Mouse (Mus musculus): ENCODE measurements at regions not wholly inside any gene's neighbourhood (a gene's known extent, or its start where the extent isn't known, plus 50 kb on each side); places are given as distances from the start of the nearest gene placed in this dataset.

DNA sequence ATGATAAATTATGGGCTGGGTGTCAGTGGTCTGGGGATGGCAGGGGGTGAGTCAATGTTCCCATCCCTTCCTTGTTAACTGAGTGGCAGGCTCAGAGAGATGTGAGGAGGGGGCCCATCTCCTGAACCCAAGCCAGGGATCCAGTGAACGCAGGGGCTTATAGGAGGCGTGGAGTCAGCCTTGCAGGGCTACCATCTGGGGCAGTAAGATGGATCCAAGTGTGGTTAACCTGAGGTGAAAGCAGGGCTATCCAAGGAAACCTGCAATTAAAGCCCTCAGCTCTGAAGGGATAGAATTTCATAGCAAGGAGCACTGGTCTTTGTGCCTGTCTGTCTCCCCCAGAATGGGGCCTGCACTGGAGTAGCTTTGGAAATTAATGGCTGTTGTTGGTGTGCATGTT, 103.3 kb upstream of the Mgmt start:
- no peak for DNase-seq (ENCODE audit: low read depth, low spot score)

DNA sequence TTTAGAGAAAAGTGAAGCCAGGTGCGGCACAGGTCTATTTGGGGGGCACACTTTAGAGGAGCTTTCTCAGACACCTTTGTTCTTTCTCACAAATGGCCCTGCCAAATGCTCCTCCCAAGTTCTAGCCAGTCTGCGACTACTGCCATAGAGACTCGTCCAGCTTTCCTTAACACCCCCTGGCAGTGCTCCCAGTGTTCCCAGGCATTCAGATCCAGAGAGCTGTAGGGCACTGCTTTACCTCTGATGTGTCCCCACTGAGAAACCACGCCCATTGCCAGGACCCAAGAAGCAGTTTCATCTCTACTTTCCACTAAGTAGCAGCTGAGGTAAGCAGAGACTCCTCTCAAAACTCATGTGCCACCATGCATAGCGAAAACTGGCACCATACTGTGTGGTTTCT, 102.3 kb upstream of the Mgmt start:
- DNase-seq (ENCODE audit: low read depth, low spot score), result no peak

DNA sequence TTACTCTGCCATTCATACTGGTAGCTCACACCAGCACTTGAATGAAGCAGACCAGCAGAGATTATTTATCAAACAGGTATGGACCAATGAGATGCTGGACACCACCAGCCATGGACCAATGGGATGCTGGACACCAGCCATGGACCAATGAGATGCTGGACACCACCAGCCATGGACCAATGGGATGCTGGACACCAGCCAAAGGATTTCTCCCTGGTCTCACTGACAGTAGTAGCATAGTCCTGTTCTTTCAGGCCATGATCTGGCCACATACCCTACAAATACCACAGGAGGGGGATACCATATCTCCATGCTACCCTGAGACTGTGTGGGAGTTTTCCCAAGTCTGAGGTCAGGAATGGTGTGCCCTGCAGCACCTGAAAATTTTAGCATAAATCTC, 98.0 kb upstream of the Mgmt start:
- DNase-seq (ENCODE audit: low read depth, low spot score), result no peak

DNA sequence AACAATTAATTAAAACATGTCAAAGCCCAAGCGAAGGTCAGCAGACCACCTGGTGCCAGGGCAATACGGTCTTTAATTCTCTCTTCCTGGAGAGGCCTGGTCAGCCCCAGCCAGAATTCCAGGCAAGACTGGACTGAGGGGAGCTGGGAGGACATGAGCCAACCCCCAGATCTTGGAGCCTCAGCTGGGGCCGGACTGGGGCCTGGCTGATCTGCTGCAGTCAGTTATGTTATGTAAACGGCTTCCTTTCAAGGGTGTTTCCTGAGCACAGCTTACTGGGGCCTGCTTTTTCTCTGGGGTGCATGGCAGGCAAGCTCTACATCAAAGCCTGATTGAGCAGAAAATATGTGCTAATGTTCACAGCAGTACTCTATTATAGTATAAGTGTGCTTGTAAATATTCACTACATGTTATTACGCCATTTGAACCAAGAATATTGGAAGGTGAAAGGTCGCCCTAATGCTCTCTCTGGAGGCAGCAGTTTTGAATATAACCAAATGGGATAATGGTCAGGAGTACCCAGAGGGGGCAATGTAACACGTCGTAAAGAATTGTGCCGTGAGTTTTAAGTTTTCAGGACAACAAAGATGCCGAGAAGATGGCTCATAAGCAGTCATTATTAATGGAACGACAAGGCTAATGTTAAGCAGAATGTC, 96.5 kb upstream of the Mgmt start:
- no peak for DNase-seq (ENCODE audit: low read depth, low spot score)

DNA sequence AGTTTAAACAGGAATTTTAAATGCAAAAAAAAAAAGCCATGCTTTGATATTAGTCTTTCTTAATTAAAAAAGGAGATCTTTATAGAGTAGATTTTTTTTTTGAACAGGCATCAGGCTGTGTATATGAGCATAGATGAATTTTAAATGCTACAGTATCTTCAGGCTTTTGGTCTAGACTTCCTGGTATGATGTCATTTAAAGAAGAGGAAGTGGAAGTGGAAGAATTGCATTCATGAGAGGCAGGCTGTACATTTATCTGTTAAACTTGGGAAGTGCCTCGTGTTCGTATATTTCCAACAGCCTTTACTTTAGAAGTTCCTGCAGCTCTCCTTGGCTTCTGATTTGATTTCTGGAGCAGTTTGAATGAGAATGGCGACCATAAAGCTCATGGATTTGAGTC, 95.8 kb upstream of the Mgmt start:
- DNase-seq (ENCODE audit: low read depth, low spot score), result no peak

DNA sequence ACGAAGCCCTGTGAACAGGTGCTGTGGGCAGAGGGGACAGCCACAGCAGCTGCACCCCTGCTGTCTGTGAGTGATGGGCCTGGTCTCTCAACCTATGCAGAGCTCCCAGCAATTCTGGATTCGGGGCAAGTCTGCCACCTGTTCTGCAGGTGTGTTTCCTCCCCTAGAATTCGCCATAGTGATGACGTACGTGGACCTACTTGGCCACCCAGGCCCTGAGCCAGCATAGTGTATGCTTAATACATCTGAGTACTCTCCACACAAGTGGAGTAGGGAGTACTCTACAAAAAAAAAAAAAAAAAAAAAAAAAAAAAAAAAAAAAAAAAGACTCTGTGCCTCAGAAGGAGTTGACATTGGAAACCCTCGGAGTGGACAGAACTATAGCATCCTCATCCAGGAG, 87.3 kb upstream of the Mgmt start:
- DNase-seq (ENCODE audit: low read depth, low spot score), result no peak

DNA sequence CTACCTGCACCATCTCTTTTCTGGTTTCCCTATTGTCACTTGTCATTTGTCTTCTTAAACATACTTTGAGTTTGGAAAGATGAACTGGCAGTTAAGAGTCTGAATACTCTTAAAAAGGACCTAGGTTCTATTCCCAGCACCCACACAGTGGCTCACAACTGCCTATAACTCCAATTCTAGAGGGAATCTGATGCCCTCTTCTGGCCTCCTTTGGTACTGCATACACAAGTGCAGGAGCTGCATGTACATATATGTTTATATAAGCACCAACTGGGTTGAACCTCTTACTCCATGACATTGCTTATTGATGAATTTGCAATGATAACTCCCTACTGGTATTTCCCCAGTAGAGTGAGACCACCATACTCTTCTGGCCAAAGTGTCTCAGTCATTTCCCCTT, 86.4 kb upstream of the Mgmt start:
- DNase-seq (ENCODE audit: low read depth, low spot score), result no peak

DNA sequence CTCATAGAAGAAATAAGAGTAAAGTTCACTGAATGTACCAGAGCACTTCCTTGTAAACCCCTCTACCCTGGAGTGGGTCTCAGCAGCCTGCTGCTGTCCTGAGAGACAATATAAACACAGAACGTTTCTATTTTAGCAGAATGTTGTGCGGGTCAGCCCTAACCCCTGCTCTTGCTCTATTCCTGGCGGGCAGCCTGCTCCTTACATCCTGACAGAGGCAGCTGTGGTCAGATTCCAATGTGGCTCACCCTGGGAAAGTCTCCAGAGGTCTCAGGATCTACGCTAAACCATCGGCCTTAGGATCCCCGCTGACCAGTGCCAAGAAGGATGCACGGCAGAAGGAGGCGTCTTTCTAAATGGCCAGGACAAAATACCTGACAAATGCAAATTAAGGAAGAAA, 84.8 kb upstream of the Mgmt start:
- no peak for DNase-seq (ENCODE audit: low read depth, low spot score)

DNA sequence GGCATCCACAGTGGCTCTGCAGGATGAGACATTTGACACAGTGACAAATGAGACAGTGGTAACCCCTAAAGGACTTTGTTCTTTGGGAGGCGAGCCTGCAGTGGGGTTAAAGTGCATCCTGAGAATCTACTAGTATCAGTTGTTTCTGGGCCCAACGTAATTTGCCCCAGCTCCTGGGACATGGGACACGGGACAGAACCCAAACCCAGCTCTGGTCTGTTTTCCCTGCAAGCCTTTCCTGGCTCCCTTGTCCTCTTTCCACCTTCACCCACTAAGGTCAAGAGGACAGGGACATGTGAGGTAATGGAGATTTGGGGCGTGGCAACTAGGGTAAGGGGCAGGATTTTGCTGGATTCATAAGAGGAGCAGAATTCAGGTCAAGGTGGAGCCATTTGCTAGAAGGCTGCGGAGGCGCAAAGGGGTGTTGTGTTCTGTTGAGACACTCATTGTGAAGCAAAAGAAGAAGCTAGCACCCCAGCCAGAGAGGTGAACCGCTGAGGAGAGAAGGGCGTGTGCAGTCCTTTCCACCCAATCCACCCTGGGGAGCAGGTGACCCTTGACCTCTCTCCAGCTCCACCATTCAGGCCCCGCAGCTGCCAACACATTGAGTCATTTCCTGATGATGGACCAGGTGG, 80.6 kb upstream of the Mgmt start:
- no peak for DNase-seq (ENCODE audit: low read depth, low spot score)

DNA sequence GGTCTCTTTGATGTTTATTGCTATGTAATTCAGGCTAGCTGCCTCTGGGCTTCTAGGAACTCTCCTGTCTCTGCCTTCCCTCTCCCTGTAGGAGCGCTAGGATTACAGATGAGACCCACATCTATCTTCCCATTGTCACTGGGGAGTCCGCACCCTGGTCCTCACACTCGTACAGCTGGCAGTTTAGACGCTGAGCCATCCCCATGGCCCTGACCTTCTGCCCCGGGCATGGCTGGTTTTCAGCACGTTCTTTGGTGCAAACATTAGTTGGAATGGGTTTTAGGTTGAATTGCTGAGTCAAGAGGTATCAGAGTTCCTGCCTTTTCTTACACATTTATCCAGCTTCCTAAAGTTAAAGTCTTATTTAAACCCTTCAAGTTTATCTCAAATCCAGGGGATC, 79.7 kb upstream of the Mgmt start:
- DNase-seq (ENCODE audit: low read depth, low spot score), result no peak

DNA sequence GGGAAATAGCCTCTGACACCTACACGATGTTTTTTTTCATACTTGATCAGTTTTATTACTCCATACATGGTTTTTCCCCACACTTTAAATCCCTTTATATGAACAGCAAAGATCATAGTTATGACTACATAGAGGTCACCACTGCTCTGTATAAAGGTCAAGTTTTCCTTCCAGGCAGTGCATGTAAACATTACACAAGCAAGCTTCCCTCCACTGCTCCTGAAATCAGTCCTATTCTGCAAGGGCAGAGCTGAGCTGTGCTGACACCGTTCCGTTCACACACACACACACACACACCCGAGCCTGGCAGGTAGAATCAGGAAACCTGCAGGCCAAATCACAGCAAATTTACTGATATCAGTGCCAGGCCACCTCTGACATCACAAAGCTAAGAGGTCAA, 74.1 kb upstream of the Mgmt start:
- DNase-seq (ENCODE audit: low read depth, low spot score), result no peak

DNA sequence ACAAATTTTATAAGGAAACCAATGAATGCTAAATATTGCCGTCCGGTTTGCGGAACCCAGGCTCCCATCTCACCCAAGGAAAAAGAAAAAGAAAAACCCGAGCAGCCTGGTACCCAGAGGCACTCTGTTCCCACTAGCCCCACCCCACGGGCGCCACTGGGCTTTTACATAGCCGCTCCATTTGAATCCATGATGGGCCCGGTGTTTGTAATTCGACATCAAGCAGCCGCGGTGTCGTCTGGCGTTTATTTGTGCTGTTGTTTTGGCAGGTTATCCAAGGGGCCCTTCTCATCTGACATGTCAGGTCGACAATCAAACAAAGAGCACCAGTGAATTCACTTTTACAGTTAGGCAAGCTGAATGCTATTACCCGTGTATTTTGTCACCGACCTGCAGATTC, 68.8 kb upstream of the Mgmt start:
- no peak for DNase-seq (ENCODE audit: low read depth, low spot score)

DNA sequence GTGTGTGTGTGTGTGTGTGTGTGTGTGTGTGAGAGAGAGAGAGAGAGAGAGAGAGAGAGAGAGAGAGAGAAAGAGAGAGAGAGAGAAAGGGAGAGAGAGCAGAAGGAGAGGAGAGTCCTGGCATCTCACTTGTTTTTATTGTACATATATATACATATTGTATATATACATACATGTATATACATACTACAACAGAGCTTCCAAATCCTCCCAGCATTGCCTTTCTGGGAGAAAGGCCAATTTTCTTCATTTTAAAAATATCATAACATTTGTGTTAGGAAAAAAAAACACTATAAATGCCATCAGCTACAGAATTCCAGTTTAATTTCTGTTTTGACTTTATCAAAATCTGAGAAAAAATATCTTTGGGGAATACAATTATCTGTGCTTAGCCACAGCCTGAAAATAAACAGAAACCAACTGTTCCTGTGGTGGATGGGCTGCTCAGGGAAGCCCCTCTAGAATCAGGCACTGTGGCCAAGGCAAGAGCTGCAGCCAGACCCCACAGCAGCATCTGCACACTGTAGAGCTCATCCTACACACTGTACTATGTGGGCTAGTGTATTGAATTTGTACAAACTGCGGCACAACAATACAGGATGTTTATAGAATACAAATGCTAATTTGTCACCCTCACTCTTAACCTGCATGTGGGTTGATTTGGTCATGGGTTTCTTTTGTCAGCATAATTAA, 64.6 kb upstream of the Mgmt start:
- peak; percentile 26 for DNase-seq (ENCODE audit: low read depth, low spot score)

DNA sequence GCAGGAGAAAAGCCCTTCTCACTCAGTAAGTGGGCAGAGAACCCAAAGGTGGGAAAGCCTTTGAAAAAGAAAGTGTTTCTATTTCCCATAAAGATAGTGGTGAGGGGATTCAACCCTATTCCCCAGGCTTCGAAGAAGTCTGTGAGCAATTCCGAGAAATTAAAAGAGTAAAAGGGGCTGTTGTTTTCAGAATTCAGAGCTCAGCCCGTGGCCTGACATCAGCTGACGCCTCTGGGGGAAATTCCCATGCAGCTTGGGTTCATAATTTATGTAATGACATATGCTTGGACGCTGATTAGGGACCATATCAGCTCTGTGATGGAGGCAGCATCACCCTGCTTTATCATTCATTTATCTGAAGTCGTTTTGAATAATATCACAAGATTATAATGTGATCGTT, 62.0 kb upstream of the Mgmt start:
- DNase-seq (ENCODE audit: low read depth, low spot score), result no peak

DNA sequence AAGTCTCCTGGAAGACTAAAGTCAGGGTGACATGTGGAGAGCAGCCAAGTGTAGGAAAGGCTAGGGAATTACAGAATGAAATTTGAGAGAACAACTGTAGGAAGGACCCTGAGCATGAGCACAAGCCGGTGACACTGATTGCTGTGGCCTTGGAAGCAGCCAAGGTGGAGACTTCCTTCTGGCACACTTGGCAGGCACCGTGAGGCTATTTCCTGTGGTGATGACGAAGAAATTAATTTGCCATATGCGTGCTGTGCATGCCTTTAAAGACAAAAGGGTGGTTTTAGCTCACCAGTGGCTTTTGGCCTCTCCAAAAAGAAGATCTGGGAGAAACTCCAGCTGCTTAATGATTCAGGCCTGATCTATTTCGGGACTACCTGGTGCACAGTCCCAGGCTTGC, 55.4 kb upstream of the Mgmt start:
- no peak for DNase-seq (ENCODE audit: low read depth, low spot score)

DNA sequence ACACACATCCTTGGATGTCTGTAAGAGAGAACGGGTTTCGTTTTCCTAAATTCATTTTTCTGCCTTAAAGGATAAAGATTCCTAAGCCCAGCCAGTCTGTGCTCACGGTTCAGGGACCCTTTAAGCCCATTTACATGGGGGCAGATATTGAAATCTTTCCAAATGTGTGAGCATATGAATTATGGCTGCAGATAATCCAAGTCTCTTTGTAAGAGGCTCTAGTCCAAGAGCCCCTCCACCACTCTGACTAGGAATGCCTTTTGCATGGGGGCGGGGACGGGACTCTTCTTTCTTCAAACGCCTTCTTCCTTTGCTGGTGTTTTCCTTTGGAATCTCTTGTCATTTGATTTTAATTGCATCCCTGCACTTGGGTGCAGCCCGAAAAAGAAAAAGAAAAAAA, 54.2 kb upstream of the Mgmt start:
- no peak for DNase-seq (ENCODE audit: low read depth, low spot score)

DNA sequence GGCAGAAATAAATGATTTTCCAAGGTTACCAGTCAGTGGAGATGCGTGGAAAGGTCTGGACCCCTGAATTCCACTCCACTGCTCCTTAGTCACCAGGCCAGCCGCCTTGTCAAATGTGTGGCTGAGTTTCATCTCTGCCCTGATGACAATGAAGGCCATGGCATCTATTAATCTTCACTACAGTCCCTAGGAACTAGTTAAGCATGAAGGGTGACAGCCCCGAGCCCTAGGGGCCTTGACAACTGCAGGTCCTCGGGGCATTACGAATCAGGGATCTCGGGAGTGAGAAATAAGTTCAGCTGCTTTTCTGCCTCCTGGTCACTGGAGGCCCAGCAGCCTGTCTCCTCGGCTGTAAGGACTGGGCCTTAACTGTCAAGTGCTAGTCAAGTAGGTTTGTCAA, 51.7 kb upstream of the Mgmt start:
- no peak for DNase-seq (ENCODE audit: low read depth, low spot score)

DNA sequence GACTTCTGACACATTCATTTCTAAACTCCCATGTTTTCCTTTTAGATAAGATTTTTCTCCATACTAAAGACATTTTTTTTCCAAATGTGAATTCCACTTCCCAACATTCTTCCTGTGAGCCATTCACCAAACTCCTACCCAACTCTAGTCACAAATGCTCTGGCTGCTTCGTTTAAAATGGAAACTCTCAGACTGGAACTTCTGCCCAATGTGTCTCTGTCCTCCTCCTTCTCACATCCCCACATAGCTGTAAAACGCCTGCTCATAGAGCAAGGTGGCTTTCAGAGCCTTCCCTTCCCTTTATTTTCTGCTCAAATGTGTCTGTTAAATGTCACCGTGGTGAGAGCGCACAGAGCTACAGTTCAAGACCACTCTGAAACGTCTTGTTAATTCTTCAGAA, 50.1 kb upstream of the Mgmt start:
- no peak for DNase-seq (ENCODE audit: low read depth, low spot score)
